Mouse (Mus musculus): ENCODE measurements at regions not wholly inside any gene's neighbourhood (a gene's known extent, or its start where the extent isn't known, plus 50 kb on each side); places are given as distances from the start of the nearest gene placed in this dataset.

DNA sequence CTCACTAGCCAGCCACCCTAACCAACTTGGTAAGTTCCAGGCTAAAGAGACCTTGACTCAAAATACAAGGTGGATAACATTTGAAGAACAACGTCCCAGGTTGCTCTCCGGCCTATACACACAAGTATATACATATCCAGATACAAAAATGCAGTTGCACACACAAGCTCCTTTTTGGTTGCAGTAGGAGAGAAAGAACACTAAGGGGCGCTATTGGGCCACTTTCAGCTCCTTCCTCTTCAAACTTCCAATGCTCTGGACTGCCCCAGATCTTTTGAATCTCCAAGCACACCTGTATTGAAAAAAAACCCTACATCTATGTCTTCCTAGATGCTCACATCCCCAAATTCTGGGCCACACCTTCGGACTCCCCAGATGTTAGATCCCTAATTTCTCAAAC lies 141.1 kb downstream of the Tfcp2l1 start:
- Histone ChIP-seq H3K36me3 (ENCODE audit: control insufficient read depth, insufficient read depth, low read length) (no peaks in the 10 kb centered on the region), H3K27me3 (replicated peaks; ENCODE audit: control insufficient read depth, insufficient read depth, low read length) (no peaks in the 10 kb centered on the region), H3K4me2 (ENCODE audit: low read length) (no peak overlapping the region), H3K9ac (ENCODE audit: low read length) (no peak overlapping the region), H3K4me3 (ENCODE audit: low read depth, low read length) (no peak overlapping the region), H3K27ac (ENCODE audit: low read depth) (no peak overlapping the region), H3K9me3 (ENCODE audit: control insufficient read depth, low read length) (no peaks in the 10 kb centered on the region), H3K4me1 (replicated peaks; ENCODE audit: control insufficient read depth, insufficient read depth, low read length) (no peaks in the 10 kb centered on the region)
- ATAC-seq (replicated peaks; ENCODE audit: low FRiP score, low TSS enrichment, low read depth) (no peak), DNase-seq (ENCODE audit: low spot score) (peak; percentile 61)
- WGBS, result 24% methylated on average over 4 of the region's 4 CpGs

- H3K36me3 ChIP-seq (ENCODE audit: control insufficient read depth, insufficient read depth, low read length), result no peaks in the 10 kb centered on the region
- DNase-seq (ENCODE audit: low spot score) (peak; percentile 73), ATAC-seq (replicated peaks; ENCODE audit: low FRiP score, low TSS enrichment, low read depth) (0 out of 2 replicates have a peak, but pooled peaks have one; percentile 8)
- no peaks in the 10 kb centered on the region for H3K9me3 ChIP-seq (ENCODE audit: control insufficient read depth, low read length)
- no peak overlapping the region for H3K9ac ChIP-seq (ENCODE audit: low read length)
- 22% methylated on average over 9 of the region's 9 CpGs for WGBS
- H3K4me1 ChIP-seq (replicated peaks; ENCODE audit: control insufficient read depth, insufficient read depth, low read length), result peaks cover 7% of the 10 kb centered on the region
- no peaks in the 10 kb centered on the region for H3K27me3 ChIP-seq (replicated peaks; ENCODE audit: control insufficient read depth, insufficient read depth, low read length)
- H3K4me3 ChIP-seq (ENCODE audit: low read depth, low read length), result no peak overlapping the region
- H3K4me2 ChIP-seq (ENCODE audit: low read length), result no peak overlapping the region
- H3K27ac ChIP-seq (ENCODE audit: low read depth), result no peak overlapping the region
Observed at GRCm38 (mm10) chr1:118772261-118772660, 144.5 kb downstream of the Tfcp2l1 start.

DNA sequence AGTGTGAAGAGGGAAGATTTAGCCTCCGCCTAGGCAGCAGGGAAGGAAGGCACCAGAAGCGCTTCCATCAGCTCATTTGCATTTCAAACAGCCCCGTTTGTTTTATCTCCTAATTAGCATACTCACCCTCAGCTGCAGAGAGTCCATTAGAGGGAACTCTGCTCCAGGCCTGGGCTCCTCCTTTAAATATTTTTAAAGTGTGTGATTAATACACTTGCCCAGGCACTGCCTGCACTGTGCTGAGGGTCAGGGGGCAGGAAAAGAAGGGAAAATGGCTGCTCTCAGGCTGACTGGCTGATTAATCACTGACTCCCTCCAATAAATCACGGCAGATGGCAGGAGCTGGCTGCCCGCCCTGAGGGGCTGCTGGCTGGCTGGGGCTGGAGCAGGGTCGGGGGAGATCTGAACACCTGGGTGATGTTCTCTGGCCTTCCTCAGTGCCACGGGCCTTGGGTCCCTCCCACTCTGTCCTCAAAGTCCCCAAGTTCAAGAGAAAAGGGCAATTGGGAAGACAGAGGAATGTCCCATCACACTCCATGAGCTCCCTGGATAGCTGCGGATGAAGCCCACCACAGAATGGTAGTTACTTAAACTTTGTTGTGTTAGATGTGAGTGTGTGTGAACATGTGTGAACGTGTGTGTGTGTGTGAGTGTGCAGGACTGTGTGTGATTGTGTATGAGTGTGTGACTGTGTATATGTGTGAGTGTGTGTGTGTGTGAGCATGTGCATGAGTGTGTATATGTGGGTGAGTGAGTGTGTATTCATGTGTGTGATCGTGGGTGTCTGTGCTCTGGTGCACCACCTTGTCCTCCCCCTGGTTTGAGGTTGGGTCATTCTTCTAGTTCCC lies 149.1 kb downstream of the Tfcp2l1 start:
- Histone ChIP-seq H3K4me2 (ENCODE audit: low read length) (no peak overlapping the region), H3K36me3 (ENCODE audit: control insufficient read depth, insufficient read depth, low read length) (no peaks in the 10 kb centered on the region), H3K27ac (ENCODE audit: low read depth) (no peak overlapping the region), H3K9me3 (ENCODE audit: control insufficient read depth, low read length) (no peaks in the 10 kb centered on the region), H3K4me1 (replicated peaks; ENCODE audit: control insufficient read depth, insufficient read depth, low read length) (peaks cover 7% of the 10 kb centered on the region), H3K27me3 (replicated peaks; ENCODE audit: control insufficient read depth, insufficient read depth, low read length) (no peaks in the 10 kb centered on the region), H3K4me3 (ENCODE audit: low read depth, low read length) (no peak overlapping the region), H3K9ac (ENCODE audit: low read length) (no peak overlapping the region)
- ATAC-seq (replicated peaks; ENCODE audit: low FRiP score, low TSS enrichment, low read depth) (peak; percentile 67), DNase-seq (ENCODE audit: low spot score) (peak; percentile 64)
- WGBS, result 31% methylated on average over 10 of the region's 10 CpGs
